Mouse (Mus musculus): ENCODE data around the gene Dact2.

DNA sequence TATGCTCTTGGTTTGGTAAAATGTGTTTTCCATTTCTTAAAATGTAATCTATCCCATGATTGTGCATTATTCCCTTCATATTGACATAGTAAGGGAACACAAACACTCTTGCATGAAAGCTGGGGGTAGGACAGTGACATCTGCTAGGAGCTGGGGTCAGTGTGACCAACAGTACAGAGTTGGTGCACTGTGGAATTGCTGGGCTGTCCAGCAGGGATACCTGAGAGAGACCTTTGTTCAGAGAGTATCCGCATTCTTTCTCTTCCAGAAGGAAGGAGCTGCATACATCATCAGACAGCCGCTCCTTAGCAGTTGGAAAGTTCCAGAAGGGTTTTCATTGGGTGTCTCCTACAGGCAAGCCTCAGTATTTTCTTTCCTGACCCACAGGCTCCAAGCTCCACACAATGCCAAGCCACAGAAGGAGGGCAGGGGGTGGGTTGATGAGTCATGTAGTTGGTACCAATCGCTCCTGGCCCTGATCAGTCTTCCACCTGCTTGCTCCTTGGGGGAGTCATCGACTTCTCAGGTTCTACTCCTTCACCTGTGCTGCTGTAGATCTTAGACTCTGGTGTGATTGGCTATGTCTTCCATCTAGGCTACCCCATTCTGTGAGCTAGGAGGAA, 19.8 kb downstream of the Dact2 start:
- TF ChIP-seq CTCF (conservative IDR thresholded peaks at IDR 0.05; ENCODE audit: low read length) (no peak), POU5F1 (IDR thresholded peaks at IDR 0.05; ENCODE audit: borderline replicate concordance, low read length) (no peak)

All from E14TG2a.4 (cell line).